Mouse (Mus musculus) urinary bladder, adult 2 months (tissue): Measurements from ENCODE around the gene Anxa11. TPM values are rescaled to one million over a fixed set of nuclear protein-coding genes. Genes with fewer than 3 reads are reported as not detected.
"Not testable (repeated sequence)": the region's sequence is repeated elsewhere in the genome, so short reads cannot be mapped to it uniquely, and the experiment has no call there.

ENCODE experiments used
- DNase-seq: peaks from one replicate; pipeline ENCODE4 v3.0.0; 2022; ENCODE audit warnings: low spot score
- polyA plus RNA-seq: library from polyadenylated mRNA; depleted of rRNA; stranded (reverse); fragments of >200 nt; gene quantifications from 2 replicates; pipeline ENCODE4 v1.2.3, GENCODE M21; 2012

Gene Anxa11
- polyA plus RNA-seq, 1 experiment: 65.5 TPM

- DNase-seq: no peak
These were observed 377 bp upstream of the Anxa11 start for GRCm38 (mm10) chr14:25841579-25841978.

GRCm38 (mm10) chr14:25842688-25843003 is 690 bp downstream of the Anxa11 start:
- DNase-seq: no peak

DNA sequence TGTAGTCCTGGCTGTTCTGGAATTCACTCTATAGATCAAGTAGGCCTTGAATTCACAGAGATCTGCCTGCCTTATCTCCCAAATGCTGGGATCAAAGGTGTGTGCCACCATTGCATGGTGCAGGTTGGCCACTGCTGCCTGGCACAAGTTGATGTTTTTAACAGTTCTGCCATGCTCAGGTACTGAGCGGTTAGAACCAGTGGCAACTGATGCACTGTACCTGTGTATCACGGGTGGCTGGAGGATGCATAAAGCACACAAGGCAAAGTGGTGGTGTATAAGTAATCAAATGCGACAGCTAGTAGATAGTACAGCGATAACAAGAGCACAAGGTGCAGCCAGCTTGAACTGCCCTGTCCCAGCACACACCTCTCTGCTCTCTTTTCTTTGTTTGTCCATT is 2.4 kb downstream of the Anxa11 start:
- no peak for DNase-seq

DNA sequence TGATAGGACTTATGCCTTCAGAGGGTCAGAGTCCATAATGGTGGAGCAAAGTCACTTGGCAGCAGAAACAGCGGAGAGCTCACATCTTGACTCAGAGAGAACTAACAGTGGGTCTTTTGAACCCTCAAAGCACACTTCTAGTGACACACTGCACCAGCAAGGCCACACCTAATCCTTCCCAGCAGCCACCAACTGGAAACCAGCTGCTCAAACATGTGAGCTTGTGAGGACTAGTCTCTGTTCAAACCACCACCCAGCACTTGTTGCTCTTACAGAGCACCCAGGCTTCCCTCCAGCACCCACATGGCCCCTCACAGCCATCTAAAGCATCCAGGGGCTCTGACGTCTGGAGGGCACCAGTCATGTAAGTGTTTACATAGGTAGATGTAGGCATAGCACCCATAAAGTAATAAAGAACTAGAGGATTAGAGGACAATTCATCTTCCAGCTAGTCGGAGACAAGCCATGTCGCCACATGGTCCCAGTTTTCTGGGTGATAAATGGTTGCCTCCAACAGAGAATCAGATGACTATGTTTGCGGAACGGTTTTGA is 4.0 kb downstream of the Anxa11 start:
- no peak for DNase-seq

- no peak for DNase-seq
These were observed 4.6 kb downstream of the Anxa11 start for GRCm38 (mm10) chr14:25846516-25846915.

DNA sequence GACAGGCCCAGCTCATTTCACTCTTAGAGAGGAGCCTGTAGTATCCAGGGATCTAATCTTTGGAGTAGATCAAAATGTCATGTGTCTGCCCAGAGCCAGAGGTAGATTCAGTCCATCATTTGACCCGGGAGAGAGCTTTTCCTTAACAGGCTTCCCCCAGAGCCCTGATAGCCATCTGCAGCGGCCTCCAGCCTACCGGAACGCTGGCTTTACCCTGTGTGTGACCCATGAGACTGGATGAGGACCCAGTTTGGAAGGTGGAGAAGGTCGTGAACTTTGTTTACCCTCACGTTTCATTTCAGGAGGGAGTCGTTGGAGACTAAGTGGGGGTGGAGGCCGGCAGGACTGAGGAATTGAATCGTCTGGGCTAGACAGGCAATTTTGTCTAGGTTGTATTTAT is 5.7 kb downstream of the Anxa11 start:
- DNase-seq: no peak

GRCm38 (mm10) chr14:25848237-25848636 is 6.3 kb downstream of the Anxa11 start:
- no peak for DNase-seq

GRCm38 (mm10) chr14:25848708-25849107 is 6.8 kb downstream of the Anxa11 start:
- DNase-seq: not testable (repeated sequence)

GRCm38 (mm10) chr14:25850433-25850832 is 8.5 kb downstream of the Anxa11 start:
- DNase-seq: no peak

DNA sequence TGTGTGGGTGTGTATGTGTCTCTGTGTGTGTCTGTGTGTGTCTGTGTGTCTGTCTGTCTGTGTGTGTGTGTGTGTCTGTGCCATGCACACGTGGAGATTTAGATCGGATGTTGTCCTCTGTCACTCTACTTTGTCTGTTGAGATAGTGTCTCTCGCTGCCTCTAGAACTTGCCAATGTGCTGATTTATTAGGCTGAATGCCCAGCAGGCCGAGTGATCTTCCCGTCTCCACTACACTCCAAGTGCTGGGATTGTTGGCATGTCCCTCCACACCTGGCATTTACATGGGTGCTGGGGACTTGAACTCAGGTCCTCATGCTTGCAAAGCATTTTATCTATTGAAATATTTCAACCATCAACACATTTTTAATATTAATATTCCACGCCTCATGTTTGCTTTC is 9.2 kb downstream of the Anxa11 start:
- no peak for DNase-seq

DNA sequence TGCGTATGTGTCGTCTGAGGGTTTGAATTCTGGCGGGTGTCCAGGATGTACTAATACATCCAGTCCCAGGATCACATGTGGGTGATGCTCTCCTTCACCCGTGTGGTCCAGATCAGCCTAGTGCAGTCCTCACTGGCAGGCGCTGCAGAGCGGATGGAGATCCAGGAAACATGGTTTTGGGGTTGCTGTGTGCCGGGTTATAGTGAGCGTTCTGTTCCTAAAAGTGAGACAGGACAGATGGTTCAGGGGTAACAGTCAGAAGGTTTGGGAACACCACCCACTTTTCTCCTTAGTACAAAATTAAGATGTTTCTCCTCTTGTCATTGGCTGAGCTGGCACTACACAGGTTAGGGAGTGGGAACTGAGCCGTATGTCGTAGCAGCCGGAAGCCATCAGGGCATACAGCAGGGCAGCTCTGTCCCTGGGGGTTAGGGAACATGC is 10.2 kb downstream of the Anxa11 start:
- DNase-seq: no peak

DNA sequence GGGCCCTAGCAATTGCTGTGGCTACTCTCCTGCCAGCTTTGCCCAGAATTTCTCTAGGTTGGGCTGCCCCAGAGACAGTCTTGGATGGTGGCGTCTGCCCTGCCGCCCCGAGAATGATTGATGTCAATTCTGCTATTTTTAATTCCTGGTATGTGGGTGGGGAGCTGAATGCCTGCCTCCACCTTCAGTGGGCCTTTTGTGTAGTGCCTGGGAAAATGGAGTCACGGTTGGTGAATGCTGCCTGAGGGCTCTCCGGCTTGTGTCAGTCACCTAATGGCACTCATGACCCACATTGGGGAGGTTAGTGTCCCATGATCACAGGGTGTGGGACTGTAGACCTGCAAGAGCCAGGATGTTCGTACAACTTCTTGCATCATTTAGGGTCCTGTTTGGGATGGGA is 11.3 kb downstream of the Anxa11 start:
- DNase-seq: no peak

DNA sequence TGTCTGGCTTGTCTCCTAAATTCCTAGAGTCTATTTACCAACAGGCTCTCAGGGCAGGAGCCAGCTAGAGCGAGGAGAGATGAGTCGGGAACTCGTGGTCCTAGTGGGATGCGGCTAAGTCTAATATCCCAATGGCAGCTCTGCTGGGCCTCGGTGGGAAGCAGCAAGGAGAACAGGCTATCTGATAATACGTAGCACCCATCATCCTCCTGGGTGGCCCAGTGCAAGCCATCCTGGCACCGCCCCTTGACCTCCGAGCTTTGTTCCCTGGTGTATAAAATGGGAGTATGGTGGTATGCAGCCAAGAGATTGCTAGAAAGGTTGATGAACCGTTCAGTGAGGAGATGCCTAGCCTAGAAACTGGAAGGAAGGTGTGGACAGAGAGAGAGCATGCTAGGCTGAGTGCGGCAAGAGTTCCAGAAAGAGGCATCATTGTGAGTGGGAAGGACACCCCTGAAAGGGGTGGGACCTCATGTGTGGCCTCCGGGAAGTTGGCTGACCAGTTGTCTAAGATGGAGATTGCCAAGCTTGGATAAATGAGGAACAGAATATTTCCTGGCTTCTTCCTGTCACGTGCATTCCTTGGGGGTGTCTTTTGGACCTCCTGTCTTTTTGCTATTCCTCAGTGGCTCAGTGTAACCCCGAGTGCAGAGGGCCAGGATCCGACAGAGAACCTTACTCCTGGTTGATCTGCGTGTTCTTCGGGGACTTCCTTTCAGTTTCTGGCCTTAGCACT is 11.9 kb downstream of the Anxa11 start:
- DNase-seq: no peak

GRCm38 (mm10) chr14:25855241-25855885 is 13.4 kb downstream of the Anxa11 start:
- DNase-seq: no peak

- DNase-seq: no peak
These were observed 15.2 kb downstream of the Anxa11 start for GRCm38 (mm10) chr14:25857168-25857621.

DNA sequence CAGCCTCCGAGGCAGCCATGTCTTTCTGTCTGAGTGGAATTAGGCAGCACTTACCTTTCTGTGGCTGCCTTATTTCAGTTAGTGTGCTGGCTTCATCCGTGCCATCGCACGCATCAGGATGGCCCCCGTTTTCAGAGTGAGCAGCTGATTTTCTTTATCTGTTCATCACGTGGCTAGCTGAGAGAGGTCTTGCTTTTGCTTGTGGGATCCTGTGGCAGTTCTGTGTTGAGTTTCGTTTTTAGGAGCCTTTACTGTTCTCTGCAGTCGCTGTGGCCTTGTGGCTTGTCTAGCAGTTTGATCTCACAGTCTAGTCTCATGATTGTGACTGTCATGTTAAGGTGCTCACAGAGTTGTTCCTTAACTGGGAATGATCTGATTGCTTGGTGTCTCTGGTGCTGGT is 16.0 kb downstream of the Anxa11 start:
- no peak for DNase-seq

DNA sequence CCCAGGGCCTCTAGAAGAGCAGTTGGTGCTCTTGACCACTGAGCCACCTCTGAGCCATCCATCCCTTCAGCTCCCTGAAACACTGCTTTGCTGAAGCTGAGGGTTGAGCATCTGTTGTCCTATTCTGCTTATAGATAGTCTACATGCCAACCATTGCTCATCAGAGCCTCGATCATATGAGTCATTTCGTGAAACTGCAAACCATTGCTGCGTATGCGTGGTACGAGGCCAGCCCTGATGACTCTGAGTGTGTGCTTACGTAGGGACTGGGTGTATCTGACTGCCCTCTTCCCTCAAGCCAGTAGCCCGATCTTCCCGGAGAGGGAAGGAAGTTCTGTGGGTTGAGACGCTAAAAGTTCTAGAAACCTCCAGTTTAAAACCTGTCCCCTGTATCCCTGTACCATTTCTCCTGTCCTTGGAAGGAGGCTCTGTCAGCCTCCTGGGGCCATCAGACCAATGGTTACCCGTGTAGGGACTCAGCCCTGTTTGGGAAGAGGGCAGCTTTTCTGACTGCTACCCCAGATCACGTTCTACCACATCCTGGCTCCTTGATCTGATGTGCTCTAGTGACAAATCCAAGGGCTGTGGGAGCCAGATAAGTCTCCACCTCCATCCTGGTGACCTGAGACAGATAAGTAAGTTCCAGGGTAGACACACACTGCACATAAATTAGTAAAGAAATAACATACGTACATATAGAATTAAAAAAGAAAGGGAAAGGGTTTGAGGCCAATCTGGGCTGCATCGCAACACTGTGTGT is 20.0 kb downstream of the Anxa11 start:
- DNase-seq: no peak

DNA sequence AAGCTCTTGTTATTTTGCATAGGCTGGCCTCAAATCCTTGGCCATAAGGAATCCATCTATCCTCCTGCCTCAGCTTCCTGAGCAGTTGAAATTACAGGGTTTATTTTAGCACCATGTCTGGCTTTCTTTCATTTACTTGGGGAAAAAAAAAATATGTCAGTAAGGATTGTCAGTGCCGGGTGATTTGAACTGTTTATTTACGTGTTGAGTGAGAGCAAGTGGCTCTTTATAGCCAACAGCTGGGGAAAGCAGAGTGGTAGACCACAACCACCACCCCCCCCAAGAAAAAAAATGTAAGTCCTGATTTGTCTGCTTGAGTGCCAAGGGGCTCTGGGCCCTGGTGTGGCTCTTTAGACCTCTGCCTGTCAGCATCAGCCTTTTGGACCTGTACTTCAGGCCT is 21.8 kb downstream of the Anxa11 start:
- no peak for DNase-seq

DNA sequence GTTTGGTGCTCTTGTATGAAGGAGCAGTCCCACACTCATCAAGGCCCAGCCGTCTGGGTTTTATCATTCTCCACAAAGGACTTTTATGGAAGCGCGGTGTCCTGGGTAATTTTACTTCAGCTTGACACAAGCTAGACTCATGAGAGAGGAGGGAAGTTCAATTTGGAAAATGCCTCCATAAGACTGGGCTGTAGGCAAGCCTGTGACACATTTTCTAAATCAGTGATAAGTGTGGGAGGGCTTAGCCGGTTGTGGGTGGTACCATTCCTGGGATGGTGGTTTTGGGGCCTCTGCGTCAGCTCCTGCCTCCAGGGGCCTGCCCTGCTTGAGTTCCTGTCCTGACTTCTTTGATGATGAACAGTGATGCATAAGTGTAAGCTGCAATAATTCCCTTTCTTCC is 23.3 kb downstream of the Anxa11 start:
- no peak for DNase-seq

GRCm38 (mm10) chr14:25866384-25866783 is 24.4 kb downstream of the Anxa11 start:
- DNase-seq: no peak

DNA sequence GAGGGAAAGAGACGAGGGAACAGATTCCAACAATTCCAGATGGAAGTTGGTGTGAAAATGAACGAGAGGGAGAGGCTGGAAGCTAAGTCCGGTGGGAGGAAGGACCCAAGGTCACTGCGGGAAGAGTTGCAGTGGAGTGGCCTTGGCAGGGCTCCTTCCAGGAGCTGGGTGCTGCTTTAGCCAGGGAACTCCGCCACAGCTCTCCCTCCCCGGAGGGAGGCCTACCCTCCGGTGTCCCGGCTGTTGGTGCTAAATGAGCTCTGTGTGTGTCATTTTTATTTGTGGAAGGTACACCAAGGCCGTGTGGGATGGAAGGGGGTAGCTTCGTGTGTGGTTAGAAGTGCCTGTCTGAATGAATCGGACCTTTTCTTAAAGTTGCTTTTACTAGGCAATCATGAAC is 24.9 kb downstream of the Anxa11 start:
- DNase-seq: no peak

DNA sequence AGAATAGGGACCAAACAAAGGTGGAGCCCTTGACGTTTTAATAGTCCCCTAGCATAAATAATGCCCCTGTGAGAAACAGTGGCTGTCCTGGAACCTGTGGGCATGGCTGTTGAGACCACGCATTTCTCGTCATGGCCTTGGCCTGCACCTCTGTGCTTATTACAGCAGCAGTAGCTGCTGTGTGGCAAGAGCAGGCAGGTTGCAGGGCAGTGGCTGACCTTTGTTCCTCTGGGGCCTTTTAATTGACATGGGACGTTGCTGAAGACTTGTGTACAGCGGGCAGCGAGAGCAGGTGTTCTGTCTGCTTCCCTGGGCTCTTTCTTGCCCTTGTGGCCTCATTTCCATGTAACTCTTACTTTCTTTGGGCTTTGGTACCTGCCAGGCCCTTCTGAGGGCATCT is 25.9 kb downstream of the Anxa11 start:
- DNase-seq: no peak

- no peak for DNase-seq
These were observed 26.8 kb downstream of the Anxa11 start for GRCm38 (mm10) chr14:25868706-25869105.
